ENCODE assay signal across 8 mouse cellular contexts in the genomic region with DNA sequence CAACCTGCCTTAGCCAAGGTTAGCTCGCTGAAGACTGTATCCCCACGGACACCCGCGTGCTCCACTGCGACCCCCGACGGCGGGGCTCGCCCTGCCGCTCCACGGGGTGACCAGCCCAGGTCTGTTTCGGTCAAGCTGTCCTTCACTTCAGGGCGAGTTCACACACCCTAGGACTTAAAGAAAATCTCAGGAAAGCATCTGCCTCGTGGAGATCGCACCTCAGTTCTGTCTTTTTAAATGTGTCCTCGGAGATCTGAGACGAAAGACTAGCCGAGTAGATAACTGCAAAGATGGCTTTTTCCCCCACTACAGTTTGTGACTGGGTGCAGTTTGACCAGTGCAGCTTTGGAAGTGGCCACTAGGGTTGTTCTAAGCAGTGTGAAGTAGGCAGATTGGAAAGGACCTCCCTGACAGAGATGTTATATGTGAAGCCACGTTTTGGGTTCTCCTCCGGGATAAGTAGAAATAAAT. TPM values are rescaled to one million over a fixed set of nuclear protein-coding genes. Genes with fewer than 3 reads are reported as not detected.
DNase-seq lines count a peak whose midpoint lies in the region; ATAC-seq and TF ChIP-seq lines count a peak whose summit lies in the region.

No protein-coding gene starts in this region.

- no peak for TF ChIP-seq POLR2A in thymus, adult 2 months (IDR thresholded peaks at IDR 0.05; ENCODE audit: control insufficient read depth, extremely low read depth, insufficient read depth, low read length, poor library complexity)

- no peaks in the 10 kb centered on the region for H3K36me3 ChIP-seq in thymus, adult 2 months (ENCODE audit: control insufficient read depth, insufficient read depth, low read length)
- no peaks in the 10 kb centered on the region for H3K36me3 ChIP-seq in embryonic facial prominence, embryonic 12.5 days
- H3K36me3 ChIP-seq in midbrain, embryonic 10.5 days: no peaks in the 10 kb centered on the region

- peak; percentile 36 for DNase-seq in thymus, adult 2 months
- no peak for DNase-seq in thymus, postnatal 25 days
- peak; percentile 62 to 73 for DNase-seq in heart, adult 18-20 months
- DNase-seq in kidney, adult 11 months: peak; percentile 61
- peak; percentile 53 for DNase-seq in left cerebral cortex, postnatal 4 days
- peak; percentile 63 for DNase-seq in midbrain, embryonic 10.5 days (ENCODE audit: low spot score)
- peak; percentile 42 for DNase-seq in right cerebral cortex, postnatal 25 days

- WGBS in thymus, adult 2 months: 4% methylated on average over 20 of the region's 20 CpGs
- 4% methylated on average over 19 of the region's 20 CpGs for WGBS in embryonic facial prominence, embryonic 12.5 days
- 4% methylated on average over 20 of the region's 20 CpGs for WGBS in midbrain, embryonic 10.5 days

- TF ChIP-seq CTCF in thymus, adult 2 months (IDR thresholded peaks at IDR 0.05; ENCODE audit: borderline replicate concordance, control insufficient read depth, extremely low read depth, insufficient read depth, low read length, poor library complexity): no peak

- peak overlapping the region; percentile 63 for H3K9ac ChIP-seq in embryonic facial prominence, embryonic 12.5 days

- H3K27me3 ChIP-seq in thymus, adult 2 months (ENCODE audit: control insufficient read depth, insufficient read depth, low read length): no peaks in the 10 kb centered on the region
- no peaks in the 10 kb centered on the region for H3K27me3 ChIP-seq in embryonic facial prominence, embryonic 12.5 days
- H3K27me3 ChIP-seq in midbrain, embryonic 10.5 days (ENCODE audit: low read depth, poor library complexity, severe bottlenecking): no peaks in the 10 kb centered on the region

- peak overlapping the region; percentile 85 for H3K4me2 ChIP-seq in embryonic facial prominence, embryonic 12.5 days (replicated peaks)

- intact Hi-C loops in left cerebral cortex, postnatal 4 days (cut with DNase I): loop anchor here (5.0 to 10.0 kb wide), 2 partner anchors 184 to 767 kb away; no protein-coding TSS in a partner anchor

- no peak overlapping the region for H3K27ac ChIP-seq in thymus, adult 2 months (ENCODE audit: control insufficient read depth, insufficient read depth, low read length)
- no peak overlapping the region for H3K27ac ChIP-seq in embryonic facial prominence, embryonic 12.5 days
- H3K27ac ChIP-seq in midbrain, embryonic 10.5 days (replicated peaks): peak overlapping the region; percentile 86

- no peaks in the 10 kb centered on the region for H3K9me3 ChIP-seq in embryonic facial prominence, embryonic 12.5 days
- H3K9me3 ChIP-seq in midbrain, embryonic 10.5 days (replicated peaks): no peaks in the 10 kb centered on the region

- ATAC-seq in embryonic facial prominence, embryonic 12.5 days (ENCODE audit: insufficient number of reproducible peaks, insufficient read depth, low FRiP score, low TSS enrichment): 0 out of 2 replicates have a peak, but pooled peaks have one; percentile 12

- peak overlapping the region; percentile 35 for H3K4me3 ChIP-seq in thymus, adult 2 months (ENCODE audit: control insufficient read depth, insufficient read depth, low read length)
- H3K4me3 ChIP-seq in embryonic facial prominence, embryonic 12.5 days: peak overlapping the region; percentile 69
- H3K4me3 ChIP-seq in midbrain, embryonic 10.5 days: peak overlapping the region; percentile 82

- H3K4me1 ChIP-seq in thymus, adult 2 months (replicated peaks; ENCODE audit: control insufficient read depth, insufficient read depth, low read length): peaks cover 3% of the 10 kb centered on the region; the same call in 1 of the 2 replicates
- H3K4me1 ChIP-seq in embryonic facial prominence, embryonic 12.5 days: peaks cover 4% of the 10 kb centered on the region
- H3K4me1 ChIP-seq in midbrain, embryonic 10.5 days: peaks cover 14% of the 10 kb centered on the region

RNA-seq across cellular contexts. Expression of a gene that starts 0.6 kb away (rescaled TPM):
- 1.1 and 1.4 TPM in 2 replicates for polyA plus RNA-seq in thymus, adult 2 months (2012; rRNA removed)
- polyA plus RNA-seq in embryonic facial prominence, embryonic 12.5 days (2016; fragmentation: Nextera tagmentation; extraction: Ambion mirVana): 1.8 and 2.2 TPM in 2 replicates
- 10 to 100 TPM; 12.3 to 13.1 TPM for total RNA-seq in heart, adult 18-20 months (2021)
- total RNA-seq in left cerebral cortex, postnatal 4 days (2021): 10 to 100 TPM; 12.8 to 16.2 TPM
- polyA plus RNA-seq in midbrain, embryonic 10.5 days (2016; fragmentation: Nextera tagmentation; extraction: Ambion mirVana): 0.68 and 1.2 TPM in 2 replicates

RNA-seq across cellular contexts. Expression of a gene that starts 0.7 kb away (rescaled TPM):
- polyA plus RNA-seq in thymus, adult 2 months (2012; rRNA removed): 0.34 and 0.51 TPM in 2 replicates
- polyA plus RNA-seq in embryonic facial prominence, embryonic 12.5 days (2016; fragmentation: Nextera tagmentation; extraction: Ambion mirVana): 2.2 and 2.5 TPM in 2 replicates
- 1 to 10 TPM; 1.1 to 2.1 TPM for total RNA-seq in heart, adult 18-20 months (2021)
- total RNA-seq in left cerebral cortex, postnatal 4 days (2021): 10 to 100 TPM in 1 of 2 experiments, 1 to 10 TPM in 1; 7.7 to 10.6 TPM
- 2.7 and 3.4 TPM in 2 replicates for polyA plus RNA-seq in midbrain, embryonic 10.5 days (2016; fragmentation: Nextera tagmentation; extraction: Ambion mirVana)
